Mouse (Mus musculus): ENCODE data around the gene Prr19.

DNA sequence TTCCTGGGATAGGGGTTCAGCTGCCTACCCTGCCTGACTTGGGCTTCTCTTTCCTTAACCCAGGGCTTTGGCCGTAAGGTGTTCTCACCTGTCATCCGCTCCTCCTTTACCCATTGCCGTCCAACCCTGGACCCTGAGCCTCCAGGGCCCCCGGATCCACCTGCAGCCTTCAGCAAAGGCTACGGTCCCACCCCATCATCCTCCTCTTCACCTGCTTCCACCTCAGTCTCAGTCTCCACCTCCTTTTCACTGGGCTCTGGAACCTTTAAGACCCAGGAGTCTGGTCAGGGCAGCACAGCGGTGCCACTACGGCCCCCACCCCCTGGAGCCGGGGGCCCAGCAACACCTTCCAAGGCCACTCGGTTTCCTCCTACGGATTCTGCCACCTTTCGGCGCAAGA, 13.2 kb upstream of the Prr19 start:
- TF ChIP-seq POLR2A (IDR thresholded peaks at IDR 0.05; ENCODE audit: borderline replicate concordance, low read depth, low read length) (no peak), CTCF (IDR thresholded peaks at IDR 0.05; ENCODE audit: low read depth, low read length) (no peak)
